Comparison of ENCODE assay signal across 15 mouse cellular contexts in the genomic region with DNA sequence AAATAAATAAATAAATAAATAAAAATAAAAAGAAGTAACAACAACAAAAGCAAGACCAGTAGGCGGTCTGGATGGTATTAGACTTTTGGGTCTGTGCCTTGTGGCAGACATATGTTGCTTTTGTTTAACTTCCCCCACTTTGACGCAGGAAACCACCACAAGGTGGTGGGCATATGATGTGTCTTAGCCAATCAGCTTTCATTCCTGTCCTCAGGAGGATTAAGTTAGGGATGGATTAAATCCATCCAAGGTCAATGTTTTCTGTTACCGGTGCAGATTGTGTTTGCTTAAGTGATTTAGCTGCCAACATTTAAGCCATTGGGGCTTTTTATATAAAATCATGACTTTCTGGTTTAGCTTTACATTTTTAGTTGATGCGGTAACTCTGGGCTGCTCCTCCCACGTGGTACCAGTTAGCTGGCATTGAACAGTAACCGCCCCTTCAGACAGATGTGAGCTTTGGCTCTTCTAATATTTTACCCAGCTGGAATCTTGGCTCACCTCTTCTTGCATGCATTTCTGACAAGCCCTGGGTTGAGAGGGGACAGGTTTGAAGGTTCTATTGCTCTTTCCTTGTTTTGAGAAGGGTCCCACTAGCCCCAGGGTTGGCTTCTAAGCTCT.
DNase-seq lines count a peak whose midpoint lies in the region; ATAC-seq lines count a peak whose summit lies in the region.
"Had no signal": no experiment of that assay in that cellular context is flagged by ENCODE, and none has a peak within 500 bp of the region (broad histone marks: within the 10 kb centered on the region; RNA-seq: fewer than 3 reads in every experiment).

No protein-coding gene starts in this region.

- H3K9me3 ChIP-seq in hindbrain, embryonic 14.5 days (ENCODE audit: control insufficient read depth, low read length), result no peaks in the 10 kb centered on the region
- H3K9me3 ChIP-seq in hindbrain, embryonic 13.5 days, result no peaks in the 10 kb centered on the region
- H3K9me3 ChIP-seq in embryonic facial prominence, embryonic 15.5 days (replicated peaks), result no peaks in the 10 kb centered on the region
- H3K9me3 ChIP-seq: heart, embryonic 15.5 days; hindbrain, embryonic 10.5 days had no signal

- no peak overlapping the region for H3K9ac ChIP-seq in hindbrain, embryonic 14.5 days
- H3K9ac ChIP-seq in hindbrain, embryonic 13.5 days, result no peak overlapping the region
- H3K9ac ChIP-seq in embryonic facial prominence, embryonic 15.5 days, result no peak overlapping the region
- H3K9ac ChIP-seq: heart, embryonic 15.5 days; lung, embryonic 14.5 days had no signal

- no peak overlapping the region for H3K4me3 ChIP-seq in hindbrain, embryonic 14.5 days (replicated peaks; ENCODE audit: low read length)
- H3K4me3 ChIP-seq in hindbrain, embryonic 13.5 days, result no peak overlapping the region
- H3K4me3 ChIP-seq in embryonic facial prominence, embryonic 15.5 days (replicated peaks), result no peak overlapping the region
- H3K4me3 ChIP-seq: heart, embryonic 15.5 days; hindbrain, embryonic 10.5 days had no signal

- no peaks in the 10 kb centered on the region for H3K27me3 ChIP-seq in hindbrain, embryonic 14.5 days (ENCODE audit: control insufficient read depth, insufficient read depth, low read length)
- no peaks in the 10 kb centered on the region for H3K27me3 ChIP-seq in hindbrain, embryonic 13.5 days
- no peaks in the 10 kb centered on the region for H3K27me3 ChIP-seq in embryonic facial prominence, embryonic 15.5 days
- H3K27me3 ChIP-seq: heart, embryonic 15.5 days had no signal

- no peak for ATAC-seq in hindbrain, embryonic 14.5 days (ENCODE audit: low FRiP score)
- ATAC-seq in hindbrain, embryonic 13.5 days (ENCODE audit: low FRiP score), result no peak
- ATAC-seq in embryonic facial prominence, embryonic 15.5 days (ENCODE audit: insufficient number of reproducible peaks, low FRiP score, low TSS enrichment, low read depth), result peak; percentile 84
- no peak for ATAC-seq in cerebellum, adult (ENCODE audit: insufficient number of reproducible peaks, low FRiP score, low TSS enrichment)

- H3K27ac ChIP-seq in hindbrain, embryonic 14.5 days, result no peak overlapping the region
- H3K27ac ChIP-seq in hindbrain, embryonic 13.5 days, result no peak overlapping the region
- H3K27ac ChIP-seq in embryonic facial prominence, embryonic 15.5 days (replicated peaks), result peak overlapping the region; percentile 78
- H3K27ac ChIP-seq: heart, embryonic 15.5 days; hindbrain, embryonic 10.5 days had no signal

- H3K4me2 ChIP-seq in hindbrain, embryonic 14.5 days (replicated peaks), result no peak overlapping the region
- no peak overlapping the region for H3K4me2 ChIP-seq in hindbrain, embryonic 13.5 days
- H3K4me2 ChIP-seq in embryonic facial prominence, embryonic 15.5 days (replicated peaks), result no peak overlapping the region
- H3K4me2 ChIP-seq: heart, embryonic 15.5 days; liver, embryonic 11.5 days; lung, embryonic 14.5 days had no signal

- peak; percentile 29 for DNase-seq in hindbrain, embryonic 14.5 days (ENCODE audit: low spot score)
- DNase-seq in right cerebral cortex, adult 18-20 months, result peak; percentile 26
- DNase-seq in right cerebral cortex, postnatal 10 days (ENCODE audit: low spot score in 2 of 2), result no peak
- peak; percentile 12 for DNase-seq in mesoderm, embryonic 11.5 days (ENCODE audit: low read depth, low spot score)
- no peak for DNase-seq in cerebellum, postnatal 36 days
- DNase-seq: cerebellum, adult 11-12 months; kidney, adult 18-20 months; lung, embryonic 14.5 days; right cerebral cortex, postnatal 14 days had no signal

- 0 out of 2 replicates have a peak, but pooled peaks cover 7% of the 10 kb centered on the region for H3K4me1 ChIP-seq in hindbrain, embryonic 14.5 days (replicated peaks; ENCODE audit: control insufficient read depth, insufficient read depth, low read length)
- 0 out of 2 replicates have a peak, but pooled peaks cover 3% of the 10 kb centered on the region for H3K4me1 ChIP-seq in hindbrain, embryonic 13.5 days (replicated peaks)
- peaks cover 41% of the 10 kb centered on the region for H3K4me1 ChIP-seq in embryonic facial prominence, embryonic 15.5 days
- H3K4me1 ChIP-seq: heart, embryonic 15.5 days had no signal

- WGBS in hindbrain, embryonic 14.5 days, result 71% methylated on average over 6 of the region's 6 CpGs
- 72% methylated on average over 6 of the region's 6 CpGs for WGBS in hindbrain, embryonic 13.5 days
- 14% methylated on average over 6 of the region's 6 CpGs for WGBS in embryonic facial prominence, embryonic 15.5 days

- H3K36me3 ChIP-seq in hindbrain, embryonic 14.5 days (replicated peaks; ENCODE audit: control insufficient read depth, insufficient read depth), result no peaks in the 10 kb centered on the region
- no peaks in the 10 kb centered on the region for H3K36me3 ChIP-seq in hindbrain, embryonic 13.5 days
- no peaks in the 10 kb centered on the region for H3K36me3 ChIP-seq in embryonic facial prominence, embryonic 15.5 days
- H3K36me3 ChIP-seq: heart, embryonic 15.5 days; hindbrain, embryonic 10.5 days had no signal

Comparison
In these comparisons a context has a peak if more than half of its experiments do, and no peak if none do; other contexts are left out.
1. DNase-seq: peak in hindbrain, embryonic 14.5 days (single experiment), right cerebral cortex, adult 18-20 months (single experiment) and mesoderm, embryonic 11.5 days (single experiment); none in right cerebral cortex, postnatal 10 days (0 of 2) and cerebellum, postnatal 36 days (0 of 2).